Mouse (Mus musculus): ENCODE results near the gene Cadm2.

The Cadm2 gene

GRCm38 (mm10) chr16:67124811-67125210 is 495.9 kb downstream of the Cadm2 start:
- DNase-seq (ENCODE audit: low spot score in 2 of 2): no peak

- DNase-seq (ENCODE audit: low spot score in 2 of 2): no peak
Measured at GRCm38 (mm10) chr16:67122532-67122931, 498.2 kb downstream of the Cadm2 start.

GRCm38 (mm10) chr16:67121781-67122180 is 498.9 kb downstream of the Cadm2 start:
- DNase-seq (ENCODE audit: low spot score in 2 of 2): no peak

- DNase-seq (ENCODE audit: low spot score in 2 of 2): no peak
Measured at GRCm38 (mm10) chr16:67106478-67107061, 514.1 kb downstream of the Cadm2 start.

GRCm38 (mm10) chr16:67096706-67097105 is 524.0 kb downstream of the Cadm2 start:
- no peak for DNase-seq (ENCODE audit: low spot score in 2 of 2)

- DNase-seq (ENCODE audit: low spot score in 2 of 2): no peak
Measured at GRCm38 (mm10) chr16:67095916-67096315, 524.8 kb downstream of the Cadm2 start.

- DNase-seq (ENCODE audit: low spot score in 2 of 2): no peak
Measured at GRCm38 (mm10) chr16:67089747-67090146, 531.0 kb downstream of the Cadm2 start.

- DNase-seq (ENCODE audit: low spot score in 2 of 2): no peak
Measured at GRCm38 (mm10) chr16:67079318-67079717, 541.4 kb downstream of the Cadm2 start.

- no peak for DNase-seq (ENCODE audit: low spot score in 2 of 2)
Measured at GRCm38 (mm10) chr16:67076169-67076895, 544.4 kb downstream of the Cadm2 start.

- no peak for DNase-seq (ENCODE audit: low spot score in 2 of 2)
Measured at GRCm38 (mm10) chr16:67068461-67068860, 552.2 kb downstream of the Cadm2 start.

GRCm38 (mm10) chr16:67030918-67031317 is 589.8 kb downstream of the Cadm2 start:
- no peak for DNase-seq (ENCODE audit: low spot score in 2 of 2)

GRCm38 (mm10) chr16:67019856-67020255 is 600.9 kb downstream of the Cadm2 start:
- no peak for DNase-seq (ENCODE audit: low spot score in 2 of 2)

GRCm38 (mm10) chr16:67017710-67018109 is 603.0 kb downstream of the Cadm2 start:
- DNase-seq (ENCODE audit: low spot score in 2 of 2): no peak

- DNase-seq (ENCODE audit: low spot score in 2 of 2): no peak
Measured at GRCm38 (mm10) chr16:67003161-67003560, 617.5 kb downstream of the Cadm2 start.

- DNase-seq (ENCODE audit: low spot score in 2 of 2): no peak
Measured at GRCm38 (mm10) chr16:67001707-67002106, 619.0 kb downstream of the Cadm2 start.

GRCm38 (mm10) chr16:66997461-66997860 is 623.2 kb downstream of the Cadm2 start:
- no peak for DNase-seq (ENCODE audit: low spot score in 2 of 2)

- no peak for DNase-seq (ENCODE audit: low spot score in 2 of 2)
Measured at GRCm38 (mm10) chr16:66987741-66988140, 633.0 kb downstream of the Cadm2 start.

GRCm38 (mm10) chr16:66986879-66987278 is 633.8 kb downstream of the Cadm2 start:
- no peak for DNase-seq (ENCODE audit: low spot score in 2 of 2)

GRCm38 (mm10) chr16:66970912-66971311 is 649.8 kb downstream of the Cadm2 start:
- DNase-seq (ENCODE audit: low spot score in 2 of 2): no peak

- no peak for DNase-seq (ENCODE audit: low spot score in 2 of 2)
Measured at GRCm38 (mm10) chr16:66969520-66970144, 651.1 kb downstream of the Cadm2 start.

GRCm38 (mm10) chr16:66968336-66968735 is 652.4 kb downstream of the Cadm2 start:
- no peak for DNase-seq (ENCODE audit: low spot score in 2 of 2)

- no peak for DNase-seq (ENCODE audit: low spot score in 2 of 2)
Measured at GRCm38 (mm10) chr16:66967686-66968085, 653.0 kb downstream of the Cadm2 start.

- no peak for DNase-seq (ENCODE audit: low spot score in 2 of 2)
Measured at GRCm38 (mm10) chr16:66959146-66959545, 661.6 kb downstream of the Cadm2 start.

Data from urinary bladder, adult 18-20 months (tissue).